Mouse (Mus musculus): ENCODE measurements around the gene 4933402D24Rik. TPM values are rescaled to one million over a fixed set of nuclear protein-coding genes. Genes with fewer than 3 reads are reported as not detected.

4933402D24Rik gene
- total RNA-seq, 1 experiment from 2014 or later = not detected

Other genes with a start within 250 kb of the 4933402D24Rik start
- gene Gm39653, start 153.3 kb downstream of the 4933402D24Rik start, total RNA-seq (2017) = not detected in 2 replicates
- gene Dytn, start 82.3 kb downstream of the 4933402D24Rik start, total RNA-seq (2017) = not detected in 2 replicates
- gene Mdh1b, start 38.9 kb downstream of the 4933402D24Rik start, total RNA-seq (2017) = not detected in 2 replicates
- 30.0 and 38.2 TPM in 2 replicates for gene Fastkd2, start 38.7 kb downstream of the 4933402D24Rik start, total RNA-seq (2017)